Mouse (Mus musculus) intestine, embryonic 14.5 days (tissue): Measurements from ENCODE around the gene Galr2. TPM values are rescaled to one million over a fixed set of nuclear protein-coding genes. Genes with fewer than 3 reads are reported as not detected.

Source experiments
- ATAC-seq: fragments of 200-750 bp; cut with Nextera tagmentation; replicated peaks from 2 replicates; pipeline ENCODE4 v1.8.0; 2017; ENCODE audit warnings: low read depth, moderate number of reproducible peaks, moderate TSS enrichment, moderate library complexity; ENCODE audit not compliant: low FRiP score, low TSS enrichment
- DNase-seq: peaks from one replicate; pipeline ENCODE4 v3.0.0-alpha.2; 2018; ENCODE audit warnings: low spot score
- H3K27ac ChIP-seq: fragments of 300-500 bp; sonication (generic); 2 replicates; pipeline ENCODE4 v1.5.1; 2014; ENCODE audit warnings: low read depth, mild to moderate bottlenecking, control low read depth
- H3K27me3 ChIP-seq: fragments of 300-500 bp; sonication (generic); replicated peaks from 2 replicates; pipeline ENCODE4 v1.6.1; 2014; ENCODE audit warnings: low read length, control low read depth; ENCODE audit not compliant: control insufficient read depth, insufficient read depth
- H3K36me3 ChIP-seq: fragments of 300-500 bp; sonication (generic); 2 replicates; pipeline ENCODE4 v1.6.1; 2014; ENCODE audit warnings: low read length, control low read depth; ENCODE audit not compliant: control insufficient read depth, insufficient read depth
- H3K4me1 ChIP-seq: fragments of 300-500 bp; sonication (generic); replicated peaks from 2 replicates; pipeline ENCODE4 v1.6.1; 2014; ENCODE audit warnings: low read length, control low read depth, mixed read lengths; ENCODE audit not compliant: control insufficient read depth, insufficient read depth
- H3K4me2 ChIP-seq: fragments of 300-500 bp; sonication (generic); 2 replicates; pipeline ENCODE4 v1.6.1; 2014; ENCODE audit warnings: low read length
- H3K4me3 ChIP-seq: fragments of 300-500 bp; sonication (generic); 2 replicates; pipeline ENCODE4 v1.5.1; 2014; ENCODE audit warnings: low read depth, low read length, control low read depth, mixed read lengths
- H3K9ac ChIP-seq: fragments of 300-500 bp; sonication (generic); 2 replicates; pipeline ENCODE4 v1.6.1; 2014; ENCODE audit warnings: mild to moderate bottlenecking, low read length
- H3K9me3 ChIP-seq: fragments of 300-500 bp; sonication (generic); 2 replicates; pipeline ENCODE4 v1.6.1; 2016; ENCODE audit warnings: low read length, control low read depth; ENCODE audit not compliant: control insufficient read depth
- WGBS: fragments of 180-500 bp; shearing (Covaris S2); extraction: QIAGEN DNeasy Blood & Tissue Kit; methylation state at CpG from one replicate; pipeline ENCODE4 v1.1.7; 2014; 5-methylcytosine and 5-hydroxymethylcytosine counted together
- polyA plus RNA-seq: library from polyadenylated mRNA; unstranded; fragments of >200 nt; fragmentation: Nextera tagmentation; extraction: Ambion mirVana; gene quantifications from 2 replicates; pipeline ENCODE4 v1.2.1, GENCODE M21; 2014

Gene Galr2
- polyA plus RNA-seq, 1 experiment from 2014 or later: 0.11 TPM

DNA sequence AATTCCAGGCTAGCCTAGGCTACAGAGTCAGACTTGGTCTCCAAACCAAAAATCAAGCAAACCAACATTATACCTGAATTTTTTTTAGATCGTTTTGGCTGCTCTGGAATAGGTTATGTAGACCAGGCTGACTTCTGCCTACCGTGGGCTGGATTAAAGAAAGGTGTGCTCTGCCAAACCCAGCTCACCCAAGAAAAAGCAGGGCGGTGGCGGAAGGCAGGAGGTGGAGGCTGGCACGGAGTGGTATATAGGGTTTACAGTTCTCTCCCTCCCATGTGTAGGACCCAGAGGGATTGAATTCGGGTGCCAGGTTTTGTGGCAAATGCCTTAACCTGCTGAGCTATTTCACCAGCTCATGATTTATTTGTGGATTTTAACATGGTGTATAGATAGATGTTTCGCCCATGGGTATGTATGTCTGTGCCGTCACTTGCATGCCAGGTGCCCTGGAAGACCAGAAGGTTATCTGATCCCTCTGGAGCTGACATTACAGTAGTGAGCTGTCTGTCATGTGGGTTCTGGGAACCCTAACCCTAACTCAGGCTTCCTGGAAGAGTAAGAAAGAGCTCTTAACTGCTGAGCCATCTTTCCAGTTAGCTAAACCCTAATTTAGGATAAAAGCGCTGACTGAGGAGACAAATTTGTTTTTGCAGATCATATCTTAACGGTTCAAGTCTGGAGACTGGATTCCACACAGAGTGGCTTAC, 26.4 kb downstream of the Galr2 start, which contains the start of gene Exoc7:
Gene Exoc7, minus strand, starts transcription at position 215 of the 707 bp plus-strand sequence.
- no peaks in the 10 kb centered on the region for H3K9me3 ChIP-seq
- peak within 1 kb of the TSS; percentile 71 for H3K4me2 ChIP-seq
- peaks cover 29% of the 10 kb centered on the region for H3K36me3 ChIP-seq
- H3K27me3 ChIP-seq: no peaks in the 10 kb centered on the region
- peak within 1 kb of the TSS; percentile 58 for H3K9ac ChIP-seq
- 0 out of 2 replicates have a peak, but pooled peaks cover 4% of the 10 kb centered on the region for H3K4me1 ChIP-seq
- 0 out of 2 replicates have a peak within 1 kb of the TSS, but pooled peaks have one; percentile 22 for H3K27ac ChIP-seq
- peak within 1 kb of the TSS; percentile 64 for H3K4me3 ChIP-seq
- 85% methylated on average over 10 of the region's 10 CpGs for WGBS
- ATAC-seq: no peak
- no peak for DNase-seq

DNA sequence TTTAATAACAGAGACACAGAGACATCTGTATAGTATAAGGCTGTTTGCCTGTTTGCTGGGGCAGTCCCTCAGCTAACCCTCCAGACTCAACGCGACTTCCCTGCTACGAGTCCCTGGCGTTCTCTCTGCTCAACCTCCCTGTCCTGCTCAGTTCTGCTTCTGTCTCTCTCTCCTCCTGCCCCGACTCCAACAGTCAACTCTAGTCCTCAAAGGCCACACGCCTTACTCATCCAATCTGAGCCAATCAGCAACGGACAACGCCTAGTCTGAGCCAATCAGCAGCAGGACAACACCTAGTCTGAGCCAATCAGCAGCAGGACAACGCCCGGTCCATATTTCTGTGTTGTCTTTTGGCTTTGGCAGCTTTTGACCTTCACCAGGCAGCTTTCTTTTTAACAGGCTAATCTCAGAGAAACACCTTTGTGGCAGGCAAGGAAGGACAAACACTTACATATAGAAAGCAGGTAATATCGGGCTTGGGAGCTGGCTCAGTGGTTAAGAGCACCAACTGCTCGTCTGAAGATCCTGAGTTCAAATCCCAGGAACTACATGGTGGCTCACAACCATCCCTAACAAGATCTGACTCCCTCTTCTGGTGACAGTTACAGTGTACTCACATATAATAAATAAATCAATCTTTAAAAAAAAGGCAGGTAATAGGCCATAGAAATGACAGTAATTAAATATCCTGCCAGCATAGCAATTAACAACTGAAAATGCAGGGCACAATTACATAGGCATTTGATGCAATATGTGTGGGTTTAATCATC, 27.2 kb downstream of the Galr2 start:
- 0 out of 2 replicates have a peak, but pooled peaks cover 4% of the 10 kb centered on the region for H3K4me1 ChIP-seq
- H3K36me3 ChIP-seq: peaks cover 21% of the 10 kb centered on the region
- H3K27ac ChIP-seq: no peak overlapping the region
- WGBS: 91% methylated on average over 12 of the region's 12 CpGs
- DNase-seq (no peak), ATAC-seq (no peak)
- no peak overlapping the region for H3K4me3 ChIP-seq
- H3K9ac ChIP-seq: no peak overlapping the region
- no peaks in the 10 kb centered on the region for H3K9me3 ChIP-seq
- no peaks in the 10 kb centered on the region for H3K27me3 ChIP-seq
- no peak overlapping the region for H3K4me2 ChIP-seq

- H3K27me3 ChIP-seq: no peaks in the 10 kb centered on the region
- WGBS: 73% methylated on average over 3 of the region's 3 CpGs
These were observed 28.9 kb downstream of the Galr2 start for GRCm38 (mm10) chr11:116309601-116310000.

GRCm38 (mm10) chr11:116311169-116311568, 30.4 kb downstream of the Galr2 start:
- H3K4me2 ChIP-seq: no peak overlapping the region
- no peak overlapping the region for H3K9ac ChIP-seq
- ATAC-seq (no peak), DNase-seq (no peak)
- H3K27ac ChIP-seq: no peak overlapping the region
- 0 out of 2 replicates have a peak, but pooled peaks cover 4% of the 10 kb centered on the region for H3K4me1 ChIP-seq
- H3K4me3 ChIP-seq: no peak overlapping the region
- no peaks in the 10 kb centered on the region for H3K36me3 ChIP-seq
- no peaks in the 10 kb centered on the region for H3K9me3 ChIP-seq
- no peaks in the 10 kb centered on the region for H3K27me3 ChIP-seq
- WGBS: 30% methylated on average over 8 of the region's 8 CpGs

More at GRCm38 (mm10) chr11:116309601-116310000, 28.9 kb downstream of the Galr2 start:
- Histone ChIP-seq H3K36me3 (peaks cover 5% of the 10 kb centered on the region), H3K9me3 (no peaks in the 10 kb centered on the region), H3K4me2 (no peak overlapping the region), H3K4me1 (0 out of 2 replicates have a peak, but pooled peaks cover 4% of the 10 kb centered on the region), H3K27ac (no peak overlapping the region), H3K4me3 (no peak overlapping the region), H3K9ac (no peak overlapping the region)
- ATAC-seq (no peak), DNase-seq (no peak)

DNA sequence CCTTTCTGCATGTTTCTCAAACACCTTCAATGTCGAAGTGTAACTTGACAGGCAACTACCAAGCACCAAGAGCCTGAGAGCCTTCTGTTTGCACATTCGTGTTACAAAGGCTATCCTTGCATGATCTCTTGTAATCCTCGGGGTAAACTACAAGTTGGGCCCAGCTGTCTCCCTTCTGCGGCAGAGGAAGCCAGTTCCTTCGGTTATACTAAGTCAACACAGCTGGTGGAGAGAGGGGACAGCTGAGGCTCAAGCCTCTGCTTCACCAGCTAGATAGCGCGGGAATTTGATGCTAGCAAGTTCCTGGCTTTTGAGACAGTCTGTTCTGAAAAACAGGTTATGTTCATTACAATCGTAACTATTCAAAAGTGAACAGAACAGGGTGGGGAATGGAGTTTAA, 31.6 kb downstream of the Galr2 start:
- Histone ChIP-seq H3K27ac (no peak overlapping the region), H3K9ac (no peak overlapping the region), H3K36me3 (no peaks in the 10 kb centered on the region), H3K4me2 (no peak overlapping the region), H3K4me1 (no peaks in the 10 kb centered on the region), H3K27me3 (no peaks in the 10 kb centered on the region), H3K4me3 (no peak overlapping the region), H3K9me3 (no peaks in the 10 kb centered on the region)
- ATAC-seq (no peak; the same call in 1 of the 2 replicates), DNase-seq (no peak)
- WGBS: 27% methylated on average over 8 of the region's 8 CpGs

DNA sequence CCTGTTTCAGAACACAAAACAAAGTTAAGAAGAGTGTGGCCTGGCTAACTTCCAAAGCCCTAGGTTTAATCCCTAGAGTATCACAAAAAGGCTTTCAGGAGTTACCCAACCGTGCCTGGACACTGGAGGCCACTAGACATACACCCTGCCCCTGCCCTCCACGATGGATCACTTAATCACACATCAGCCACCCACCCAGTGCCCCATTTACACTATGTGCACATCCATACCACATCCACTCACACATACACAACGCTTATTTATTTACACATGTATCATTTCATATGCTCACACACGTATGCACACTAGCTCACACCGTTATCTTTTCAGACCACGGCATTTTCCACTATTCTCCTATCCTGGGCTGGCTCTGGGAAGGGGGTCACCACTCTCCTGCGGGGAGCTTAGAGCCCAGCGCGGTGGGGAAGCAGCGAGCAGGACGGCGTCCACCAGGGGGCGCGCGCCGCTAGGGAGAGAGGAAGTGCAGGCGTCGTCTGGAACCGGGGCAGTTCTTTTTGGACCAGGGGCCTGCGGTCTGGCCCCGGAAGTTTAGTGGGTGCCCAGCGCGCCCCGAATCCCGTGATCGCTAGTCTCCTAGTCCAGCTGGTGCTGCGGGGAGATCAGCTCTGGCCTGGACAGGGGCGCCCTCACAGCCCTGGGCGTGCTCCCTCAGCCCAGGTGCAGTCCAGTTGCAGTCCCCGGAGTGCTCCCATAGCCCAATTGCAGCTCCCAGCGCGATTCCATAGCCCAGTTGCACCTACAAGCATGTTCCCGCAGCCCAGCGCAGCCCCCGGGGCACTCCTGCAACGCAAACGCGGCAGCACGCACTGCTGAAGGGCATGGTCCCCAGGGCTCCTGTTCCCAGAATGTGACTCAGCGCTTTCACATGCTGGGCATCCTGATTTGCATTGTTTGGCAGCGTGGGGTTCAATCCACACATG, 38.2 kb downstream of the Galr2 start:
- peak; percentile 97 for DNase-seq
- 3% methylated on average over 41 of the region's 41 CpGs for WGBS

DNA sequence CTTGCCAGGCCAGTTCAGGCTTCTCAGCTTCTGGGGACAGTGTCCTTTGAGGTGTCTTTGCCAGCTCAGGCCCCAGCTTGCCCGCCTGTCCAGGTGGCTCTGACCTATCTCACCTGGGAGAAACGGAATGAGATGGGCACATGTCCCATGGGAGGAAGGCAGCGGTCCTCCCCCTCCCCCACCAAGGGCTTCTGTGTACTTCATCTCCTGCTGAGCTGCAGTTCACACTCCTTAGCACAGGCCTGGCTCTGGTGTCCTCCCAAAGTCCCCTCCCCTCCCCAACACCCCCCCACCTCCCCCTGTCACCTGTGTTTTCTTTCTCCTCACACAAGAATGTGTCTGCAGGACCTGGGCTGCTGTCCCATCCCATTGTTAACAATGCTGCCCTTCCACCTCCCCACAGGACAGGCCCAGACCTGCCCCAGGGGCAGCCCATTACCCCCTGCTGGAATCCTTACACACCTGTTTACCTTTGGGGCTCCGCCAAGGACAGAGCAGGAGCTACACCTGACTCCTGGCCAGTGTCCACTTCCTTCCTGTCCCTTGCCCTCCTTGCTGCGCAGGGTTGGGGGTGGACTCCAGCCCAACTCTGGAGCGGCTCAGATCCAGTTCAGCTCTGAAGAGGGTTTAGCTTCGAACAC, 46.3 kb downstream of the Galr2 start:
- Histone ChIP-seq H3K36me3 (no peaks in the 10 kb centered on the region), H3K4me1 (peaks cover 11% of the 10 kb centered on the region), H3K4me3 (no peak overlapping the region), H3K27ac (no peak overlapping the region), H3K27me3 (no peaks in the 10 kb centered on the region), H3K9me3 (no peaks in the 10 kb centered on the region), H3K4me2 (no peak overlapping the region), H3K9ac (no peak overlapping the region)
- no peak for ATAC-seq
- DNase-seq: no peak
- WGBS: 75% methylated on average over 7 of the region's 7 CpGs

More for the DNA sequence above, 38.2 kb downstream of the Galr2 start:
- Histone ChIP-seq H3K36me3 (no peaks in the 10 kb centered on the region), H3K27me3 (no peaks in the 10 kb centered on the region), H3K4me1 (no peaks in the 10 kb centered on the region), H3K4me2 (peak overlapping the region; percentile 100), H3K9me3 (no peaks in the 10 kb centered on the region), H3K9ac (peak overlapping the region; percentile 66), H3K27ac (no peak overlapping the region), H3K4me3 (peak overlapping the region; percentile 38)
- peak; percentile 88 for ATAC-seq
